Mouse (Mus musculus) naive thymus-derived CD4-positive, alpha-beta T cell, adult 2 months (primary cell): ENCODE results near the gene Fam110a.

Source experiments
- DNase-seq: peaks from one replicate; pipeline ENCODE4 v3.0.0-alpha.2; 2011; ENCODE audit warnings: low read depth

Fam110a gene

GRCm38 (mm10) chr2:151979470-151980354 lies at the start of gene Fam110a:
Fam110a (minus strand) TSS chr2:151980219.
- DNase-seq = peak; percentile 76

- peak; percentile 94 for DNase-seq
These were observed 49.4 kb upstream of the Fam110a start for GRCm38 (mm10) chr2:152029252-152030082.

GRCm38 (mm10) chr2:152024883-152025422 lies 44.9 kb upstream of the Fam110a start:
- DNase-seq = no peak

- no peak for DNase-seq
These were observed 42.0 kb upstream of the Fam110a start for GRCm38 (mm10) chr2:152022022-152022421.

- peak; percentile 59 for DNase-seq
These were observed 40.2 kb upstream of the Fam110a start for GRCm38 (mm10) chr2:152020255-152020654.

GRCm38 (mm10) chr2:152016666-152017065 lies 36.6 kb upstream of the Fam110a start:
- no peak for DNase-seq

- DNase-seq = no peak
These were observed 36.0 kb upstream of the Fam110a start for GRCm38 (mm10) chr2:152015997-152016396.

GRCm38 (mm10) chr2:152012701-152013100 lies 32.7 kb upstream of the Fam110a start:
- no peak for DNase-seq

GRCm38 (mm10) chr2:152012222-152012621 lies 32.2 kb upstream of the Fam110a start:
- DNase-seq = no peak

- no peak for DNase-seq
These were observed 31.7 kb upstream of the Fam110a start for GRCm38 (mm10) chr2:152011724-152012123.

- DNase-seq = no peak
These were observed 30.6 kb upstream of the Fam110a start for GRCm38 (mm10) chr2:152010661-152011060.

- DNase-seq = no peak
These were observed 30.2 kb upstream of the Fam110a start for GRCm38 (mm10) chr2:152010251-152010650.

- DNase-seq = peak; percentile 27
These were observed 29.2 kb upstream of the Fam110a start for GRCm38 (mm10) chr2:152009061-152009779.

GRCm38 (mm10) chr2:152007783-152008182 lies 27.8 kb upstream of the Fam110a start:
- DNase-seq = peak; percentile 24

GRCm38 (mm10) chr2:152002529-152002928 lies 22.5 kb upstream of the Fam110a start:
- no peak for DNase-seq

- no peak for DNase-seq
These were observed 20.7 kb upstream of the Fam110a start for GRCm38 (mm10) chr2:152000735-152001134.

- no peak for DNase-seq
These were observed 20.3 kb upstream of the Fam110a start for GRCm38 (mm10) chr2:152000291-152000679.

GRCm38 (mm10) chr2:151999669-152000290 lies 19.8 kb upstream of the Fam110a start:
- no peak for DNase-seq

- no peak for DNase-seq
These were observed 18.9 kb upstream of the Fam110a start for GRCm38 (mm10) chr2:151998932-151999331.

- no peak for DNase-seq
These were observed 18.5 kb upstream of the Fam110a start for GRCm38 (mm10) chr2:151998505-151998899.

GRCm38 (mm10) chr2:151997776-151998504 lies 17.9 kb upstream of the Fam110a start:
- DNase-seq = no peak
